Mouse (Mus musculus): ENCODE results near the gene Spag9.

DNA sequence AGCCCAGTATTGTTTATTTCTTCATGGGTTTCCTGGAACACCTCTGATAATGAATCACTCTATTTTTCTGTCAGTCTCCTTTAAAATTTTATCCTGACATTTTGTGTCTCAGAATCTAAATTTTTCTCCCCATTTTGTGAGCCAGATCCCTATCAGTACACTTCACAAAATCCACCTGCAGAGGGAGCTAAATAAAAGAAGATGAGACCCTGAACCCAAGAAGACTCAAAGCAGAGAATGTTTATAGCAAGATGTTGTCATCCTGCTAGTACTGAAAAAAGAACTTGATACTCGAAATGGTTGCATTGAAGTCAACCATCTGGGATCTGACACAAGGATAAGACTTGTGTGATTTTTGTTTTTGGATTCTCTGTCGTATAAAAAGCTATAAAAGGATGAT, 40.1 kb downstream of the Spag9 start:
- TF ChIP-seq CTCF (IDR thresholded peaks at IDR 0.05) (peak; percentile 82), EP300 (IDR thresholded peaks at IDR 0.05; ENCODE audit: insufficient read depth, low read depth, low read length) (no peak)

All from heart, adult 2 months (tissue).